Mouse (Mus musculus): ENCODE measurements at regions not wholly inside any gene's neighbourhood (a gene's known extent, or its start where the extent isn't known, plus 50 kb on each side); places are given as distances from the start of the nearest gene placed in this dataset.

- DNase-seq (ENCODE audit: low spot score) = no peak
Observed at GRCm38 (mm10) chr15:94049638-94050273, 415.5 kb downstream of the Adamts20 start.

GRCm38 (mm10) chr15:94046186-94046585, 419.0 kb downstream of the Adamts20 start:
- DNase-seq (ENCODE audit: low spot score) = no peak

- DNase-seq (ENCODE audit: low spot score) = no peak
Observed at GRCm38 (mm10) chr15:94045131-94045756, 420.0 kb downstream of the Adamts20 start.

GRCm38 (mm10) chr15:94032957-94033356, 432.3 kb downstream of the Adamts20 start:
- DNase-seq (ENCODE audit: low spot score) = no peak

GRCm38 (mm10) chr15:94025996-94026696, 430.5 kb upstream of the Prickle1 start:
- DNase-seq (ENCODE audit: low spot score) = no peak

- DNase-seq (ENCODE audit: low spot score) = no peak
Observed at GRCm38 (mm10) chr15:94025239-94025971, 429.7 kb upstream of the Prickle1 start.

GRCm38 (mm10) chr15:94024806-94025205, 429.1 kb upstream of the Prickle1 start:
- DNase-seq (ENCODE audit: low spot score) = no peak

GRCm38 (mm10) chr15:94024126-94024730, 428.5 kb upstream of the Prickle1 start:
- DNase-seq (ENCODE audit: low spot score) = no peak

- DNase-seq (ENCODE audit: low spot score) = no peak
Observed at GRCm38 (mm10) chr15:94023501-94023900, 427.8 kb upstream of the Prickle1 start.

- DNase-seq (ENCODE audit: low spot score) = no peak
Observed at GRCm38 (mm10) chr15:94017814-94018213, 422.1 kb upstream of the Prickle1 start.

GRCm38 (mm10) chr15:94011499-94011898, 415.8 kb upstream of the Prickle1 start:
- DNase-seq (ENCODE audit: low spot score) = no peak

- no peak for DNase-seq (ENCODE audit: low spot score)
Observed at GRCm38 (mm10) chr15:94006082-94006481, 410.4 kb upstream of the Prickle1 start.

- no peak for DNase-seq (ENCODE audit: low spot score)
Observed at GRCm38 (mm10) chr15:94004911-94005310, 409.2 kb upstream of the Prickle1 start.

GRCm38 (mm10) chr15:94003145-94003544, 407.5 kb upstream of the Prickle1 start:
- DNase-seq (ENCODE audit: low spot score) = no peak

GRCm38 (mm10) chr15:93994542-93994941, 398.9 kb upstream of the Prickle1 start:
- DNase-seq (ENCODE audit: low spot score) = no peak

GRCm38 (mm10) chr15:93990139-93990538, 394.4 kb upstream of the Prickle1 start:
- DNase-seq (ENCODE audit: low spot score) = no peak

GRCm38 (mm10) chr15:93988367-93988766, 392.7 kb upstream of the Prickle1 start:
- DNase-seq (ENCODE audit: low spot score) = no peak

- no peak for DNase-seq (ENCODE audit: low spot score)
Observed at GRCm38 (mm10) chr15:93986631-93987429, 391.1 kb upstream of the Prickle1 start.

- DNase-seq (ENCODE audit: low spot score) = no peak
Observed at GRCm38 (mm10) chr15:93982091-93982490, 386.4 kb upstream of the Prickle1 start.

- DNase-seq (ENCODE audit: low spot score) = no peak
Observed at GRCm38 (mm10) chr15:93977494-93977893, 381.8 kb upstream of the Prickle1 start.

GRCm38 (mm10) chr15:93974727-93975126, 379.0 kb upstream of the Prickle1 start:
- DNase-seq (ENCODE audit: low spot score) = no peak
